Mouse (Mus musculus) embryonic facial prominence, embryonic 15.5 days (tissue): ENCODE data around the gene Zfp935. TPM values are rescaled to one million over a fixed set of nuclear protein-coding genes. Genes with fewer than 3 reads are reported as not detected.

Experiments
- microRNA-seq: library from miRNA; unstranded; fragments of <30 nt; microRNA quantifications from one replicate; pipeline ENCODE4, GENCODE M21; 2016; ENCODE audit warnings: borderline number of aligned reads
- polyA plus RNA-seq: library from polyadenylated mRNA; unstranded; fragments of >200 nt; fragmentation: Nextera tagmentation; extraction: Ambion mirVana; gene quantifications from 2 replicates; pipeline ENCODE4 v1.2.1, GENCODE M21; 2015

Gene Zfp935
- polyA plus RNA-seq, 1 experiment from 2014 or later: not detected

Small RNAs within 50 kb of the gene (microRNA-seq; reads per million reads assigned to microRNA genes)
- not detected for gene Gm22256

Other genes with a start within 250 kb of the Zfp935 start
- 3.4 and 4.6 TPM in 2 replicates for gene Gm3604, start 175.3 kb downstream of the Zfp935 start, polyA plus RNA-seq
- 12.3 and 14.3 TPM in 2 replicates for gene Gm49359, start 91.7 kb downstream of the Zfp935 start, polyA plus RNA-seq
- 12.6 and 14.3 TPM in 2 replicates for gene Zfp934, start 12.7 kb upstream of the Zfp935 start, polyA plus RNA-seq
- 11.9 and 13.0 TPM in 2 replicates for gene 6720489N17Rik, start 65.7 kb upstream of the Zfp935 start, polyA plus RNA-seq
- 23.1 and 25.8 TPM in 2 replicates for gene Platr25, start 202.2 kb upstream of the Zfp935 start, polyA plus RNA-seq
- 8.0 and 9.0 TPM in 2 replicates for gene Gm5141, start 227.3 kb upstream of the Zfp935 start, polyA plus RNA-seq